Mouse (Mus musculus): ENCODE data around the gene Sox18.

Sox18 gene

GRCm38 (mm10) chr2:181680716-181681117 lies 9.3 kb upstream of the Sox18 start:
- DNase-seq (ENCODE audit: low read depth, low spot score) = peak; percentile 59

GRCm38 (mm10) chr2:181679951-181680715 lies 8.7 kb upstream of the Sox18 start, which contains the start of gene Tcea2:
TSS of gene Tcea2 (plus strand) at chr2:181680310.
- peak; percentile 93 for DNase-seq (ENCODE audit: low read depth, low spot score)

- peak; percentile 90 for DNase-seq (ENCODE audit: low read depth, low spot score)
Measured at GRCm38 (mm10) chr2:181678780-181679179, 7.3 kb upstream of the Sox18 start.

- DNase-seq (ENCODE audit: low read depth, low spot score) = no peak
Measured at GRCm38 (mm10) chr2:181677755-181678098, 6.3 kb upstream of the Sox18 start.

- DNase-seq (ENCODE audit: low read depth, low spot score) = no peak
Measured at GRCm38 (mm10) chr2:181677096-181677754, 5.8 kb upstream of the Sox18 start.

GRCm38 (mm10) chr2:181676424-181676823 lies 5.0 kb upstream of the Sox18 start:
- DNase-seq (ENCODE audit: low read depth, low spot score) = no peak

GRCm38 (mm10) chr2:181675454-181675853 lies 4.0 kb upstream of the Sox18 start:
- DNase-seq (ENCODE audit: low read depth, low spot score) = no peak

- DNase-seq (ENCODE audit: low read depth, low spot score) = no peak
Measured at GRCm38 (mm10) chr2:181674934-181675333, 3.5 kb upstream of the Sox18 start.

- DNase-seq (ENCODE audit: low read depth, low spot score) = no peak
Measured at GRCm38 (mm10) chr2:181673501-181673900, 2.1 kb upstream of the Sox18 start.

GRCm38 (mm10) chr2:181671984-181672383 lies 544 bp upstream of the Sox18 start:
- DNase-seq (ENCODE audit: low read depth, low spot score) = no peak

GRCm38 (mm10) chr2:181670913-181671311 lies 528 bp downstream of the Sox18 start:
- no peak for DNase-seq (ENCODE audit: low read depth, low spot score)

GRCm38 (mm10) chr2:181670285-181670912 lies 1.0 kb downstream of the Sox18 start:
- DNase-seq (ENCODE audit: low read depth, low spot score) = no peak

- DNase-seq (ENCODE audit: low read depth, low spot score) = no peak
Measured at GRCm38 (mm10) chr2:181663298-181663630, 8.2 kb downstream of the Sox18 start.

GRCm38 (mm10) chr2:181662620-181663297 lies 8.7 kb downstream of the Sox18 start:
- DNase-seq (ENCODE audit: low read depth, low spot score) = no peak

GRCm38 (mm10) chr2:181659609-181660055 lies 11.8 kb downstream of the Sox18 start:
- peak; percentile 68 for DNase-seq (ENCODE audit: low read depth, low spot score)

GRCm38 (mm10) chr2:181658930-181659555 lies 12.4 kb downstream of the Sox18 start:
- peak; percentile 25 for DNase-seq (ENCODE audit: low read depth, low spot score)

GRCm38 (mm10) chr2:181658528-181658927 lies 12.9 kb downstream of the Sox18 start:
- DNase-seq (ENCODE audit: low read depth, low spot score) = no peak

- DNase-seq (ENCODE audit: low read depth, low spot score) = no peak
Measured at GRCm38 (mm10) chr2:181657441-181657840, 14.0 kb downstream of the Sox18 start.

GRCm38 (mm10) chr2:181656734-181657133 lies 14.7 kb downstream of the Sox18 start, which contains the start of gene Gm29797:
TSS of gene Gm29797 (plus strand) at chr2:181657034.
- no peak for DNase-seq (ENCODE audit: low read depth, low spot score)

GRCm38 (mm10) chr2:181653523-181653922 lies 17.9 kb downstream of the Sox18 start:
- DNase-seq (ENCODE audit: low read depth, low spot score) = no peak

- no peak for DNase-seq (ENCODE audit: low read depth, low spot score)
Measured at GRCm38 (mm10) chr2:181653065-181653464, 18.4 kb downstream of the Sox18 start.

GRCm38 (mm10) chr2:181648926-181649325 lies 22.5 kb downstream of the Sox18 start:
- DNase-seq (ENCODE audit: low read depth, low spot score) = no peak

Measured in A20 (cell line).